Mouse (Mus musculus): Measurements from ENCODE around the gene Megf9.

DNA sequence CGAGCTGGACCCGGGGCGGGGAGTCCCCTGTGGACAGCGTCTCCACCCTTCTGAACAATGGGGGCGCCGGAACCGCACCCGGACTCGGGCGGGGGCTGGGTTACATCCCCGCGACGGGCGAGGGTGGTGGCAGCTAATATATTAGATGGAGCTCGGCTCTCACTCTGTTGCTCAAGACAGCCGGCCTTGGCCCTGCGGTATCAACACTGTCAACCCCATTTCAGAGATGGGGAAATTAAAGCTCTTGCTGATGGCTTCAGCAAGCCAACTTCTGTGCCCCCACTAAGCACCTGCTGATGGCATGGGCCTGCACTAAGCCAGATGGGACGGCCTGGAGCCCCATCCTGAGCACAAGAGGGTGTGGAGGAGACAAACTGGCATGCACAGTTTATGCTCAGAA lies 494 bp upstream of the Megf9 start:
- no peak for TF ChIP-seq CTCF (IDR thresholded peaks at IDR 0.05; ENCODE audit: control insufficient read depth, insufficient read depth, insufficient read length)
- TF ChIP-seq USF1 (IDR thresholded peaks at IDR 0.05; ENCODE audit: low read depth): no peak
- no peak for TF ChIP-seq CEBPB (IDR thresholded peaks at IDR 0.05; ENCODE audit: low read depth)
- TF ChIP-seq MAX (IDR thresholded peaks at IDR 0.05): no peak
- TF ChIP-seq MYOG (IDR thresholded peaks at IDR 0.05; ENCODE audit: control insufficient read depth, extremely low read depth, insufficient read length): no peak
- TF ChIP-seq FOSL1 (IDR thresholded peaks at IDR 0.05; ENCODE audit: insufficient read depth, low read length, poor library complexity, severe bottlenecking): no peak

All from C2C12 (cell line).